Mouse (Mus musculus): ENCODE results near the gene Gpr83. TPM values are rescaled to one million over a fixed set of nuclear protein-coding genes. Genes with fewer than 3 reads are reported as not detected.

The Gpr83 gene
- polyA plus RNA-seq, 1 experiment from 2014 or later: 0.35 TPM

GRCm38 (mm10) chr9:14839527-14839926 is 20.5 kb upstream of the Gpr83 start:
- no peaks in the 10 kb centered on the region for H3K27me3 ChIP-seq (replicated peaks; ENCODE audit: control insufficient read depth, insufficient read depth, low read length)
- no peaks in the 10 kb centered on the region for H3K4me1 ChIP-seq (replicated peaks; ENCODE audit: control insufficient read depth, insufficient read depth, low read length)
- 28% methylated on average over 7 of the region's 7 CpGs for WGBS
- H3K4me3 ChIP-seq (ENCODE audit: low read depth, low read length): no peak overlapping the region
- no peak overlapping the region for H3K27ac ChIP-seq (ENCODE audit: low read depth, low read length)
- no peaks in the 10 kb centered on the region for H3K9me3 ChIP-seq (ENCODE audit: control insufficient read depth)
- no peak for TF ChIP-seq CTCF (IDR thresholded peaks at IDR 0.05; ENCODE audit: low read depth)
- ATAC-seq: no peak
- no peak overlapping the region for H3K4me2 ChIP-seq (replicated peaks; ENCODE audit: low read depth)
- peaks cover 5% of the 10 kb centered on the region; the same call in 1 of the 2 replicates for H3K36me3 ChIP-seq (ENCODE audit: control insufficient read depth, insufficient read depth)
- no peak overlapping the region for H3K9ac ChIP-seq (ENCODE audit: low read depth, low read length)

GRCm38 (mm10) chr9:14839970-14840369 is 20.0 kb upstream of the Gpr83 start:
- no peaks in the 10 kb centered on the region for H3K9me3 ChIP-seq (ENCODE audit: control insufficient read depth)
- H3K4me1 ChIP-seq (replicated peaks; ENCODE audit: control insufficient read depth, insufficient read depth, low read length): no peaks in the 10 kb centered on the region
- H3K27ac ChIP-seq (ENCODE audit: low read depth, low read length): no peak overlapping the region
- TF ChIP-seq CTCF (IDR thresholded peaks at IDR 0.05; ENCODE audit: low read depth): no peak
- H3K9ac ChIP-seq (ENCODE audit: low read depth, low read length): no peak overlapping the region
- 71% methylated on average over 5 of the region's 5 CpGs for WGBS
- no peak for ATAC-seq
- H3K27me3 ChIP-seq (replicated peaks; ENCODE audit: control insufficient read depth, insufficient read depth, low read length): no peaks in the 10 kb centered on the region
- H3K36me3 ChIP-seq (ENCODE audit: control insufficient read depth, insufficient read depth): peaks cover under 1% of the 10 kb centered on the region; the same call in 1 of the 2 replicates
- H3K4me2 ChIP-seq (replicated peaks; ENCODE audit: low read depth): no peak overlapping the region
- H3K4me3 ChIP-seq (ENCODE audit: low read depth, low read length): no peak overlapping the region

DNA sequence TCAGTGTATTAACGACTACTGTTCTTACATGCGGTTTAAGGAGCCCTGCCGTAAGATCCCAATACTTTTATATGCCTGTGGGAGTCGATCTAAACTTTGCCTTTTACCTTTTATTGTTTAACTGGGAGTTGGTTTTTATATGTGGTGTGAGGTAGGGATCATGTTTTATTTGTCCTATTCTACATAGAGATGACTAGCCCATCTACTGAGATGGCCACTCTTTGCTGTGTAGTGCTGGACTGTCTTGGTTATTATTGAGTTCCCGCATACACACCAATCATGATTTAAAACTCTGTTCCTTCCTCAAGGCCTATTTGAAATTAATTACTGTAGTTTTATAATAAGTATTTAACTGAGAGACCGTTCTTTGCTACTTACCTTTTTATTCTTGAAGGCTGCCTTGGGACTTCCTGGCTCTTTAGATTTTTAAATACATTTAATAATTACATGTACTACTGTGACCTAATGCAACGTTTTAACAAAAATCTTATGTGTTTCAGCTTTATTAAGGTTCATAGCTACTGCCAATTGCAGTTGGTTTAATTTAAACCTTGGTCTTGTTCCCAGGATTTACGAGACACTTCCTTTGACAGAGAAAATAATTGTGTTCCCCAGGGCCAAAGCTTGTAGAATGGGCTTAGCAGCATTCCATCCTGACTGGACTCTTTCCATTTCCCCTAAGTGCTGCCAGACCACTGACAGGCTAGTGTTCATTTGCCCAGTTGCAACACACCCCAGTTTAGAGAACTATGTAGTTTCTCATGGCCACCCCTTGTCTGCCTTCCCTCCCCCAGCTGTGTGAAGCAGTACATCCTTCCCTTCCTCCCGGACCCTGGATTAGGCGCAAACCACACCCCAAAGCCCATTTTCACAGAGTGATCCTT is 17.9 kb upstream of the Gpr83 start:
- Histone ChIP-seq H3K9ac (ENCODE audit: low read depth, low read length) (no peak overlapping the region), H3K36me3 (ENCODE audit: control insufficient read depth, insufficient read depth) (no peaks in the 10 kb centered on the region), H3K27me3 (replicated peaks; ENCODE audit: control insufficient read depth, insufficient read depth, low read length) (no peaks in the 10 kb centered on the region), H3K27ac (ENCODE audit: low read depth, low read length) (no peak overlapping the region), H3K4me3 (ENCODE audit: low read depth, low read length) (no peak overlapping the region), H3K4me1 (replicated peaks; ENCODE audit: control insufficient read depth, insufficient read depth, low read length) (no peaks in the 10 kb centered on the region), H3K9me3 (ENCODE audit: control insufficient read depth) (0 out of 2 replicates have a peak, but pooled peaks cover 3% of the 10 kb centered on the region), H3K4me2 (replicated peaks; ENCODE audit: low read depth) (no peak overlapping the region)
- TF ChIP-seq CTCF (IDR thresholded peaks at IDR 0.05; ENCODE audit: low read depth): no peak
- no peak for ATAC-seq
- 76% methylated on average over 10 of the region's 10 CpGs for WGBS

DNA sequence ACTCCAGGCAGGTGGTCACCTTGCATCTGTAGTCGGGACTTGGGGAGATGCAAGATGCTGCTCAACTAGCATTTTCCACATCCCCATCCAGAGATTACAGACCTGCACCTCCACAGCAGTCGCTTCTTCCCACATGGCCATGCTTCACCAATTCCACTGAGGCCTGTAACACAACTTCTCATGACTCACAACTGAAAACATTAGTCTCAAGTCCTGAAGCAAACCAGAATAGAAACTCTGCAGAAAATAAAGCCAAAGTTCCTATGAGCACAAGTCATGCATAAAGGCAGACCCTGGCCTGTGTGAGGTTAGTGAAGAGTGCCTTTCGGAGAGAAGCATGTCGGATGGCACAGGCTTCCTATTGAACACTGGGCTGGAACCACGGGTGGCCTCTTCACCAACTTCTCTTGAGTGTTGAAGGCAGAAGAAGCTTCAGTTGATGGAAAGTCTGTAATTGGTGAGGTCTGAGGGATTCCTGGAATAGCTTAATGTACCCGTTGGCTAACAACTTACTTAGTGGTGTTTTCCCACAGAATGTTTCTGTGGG is 16.6 kb upstream of the Gpr83 start:
- H3K9ac ChIP-seq (ENCODE audit: low read depth, low read length): no peak overlapping the region
- ATAC-seq: no peak
- no peak for TF ChIP-seq CTCF (IDR thresholded peaks at IDR 0.05; ENCODE audit: low read depth)
- no peaks in the 10 kb centered on the region for H3K27me3 ChIP-seq (replicated peaks; ENCODE audit: control insufficient read depth, insufficient read depth, low read length)
- H3K27ac ChIP-seq (ENCODE audit: low read depth, low read length): no peak overlapping the region
- no peaks in the 10 kb centered on the region for H3K36me3 ChIP-seq (ENCODE audit: control insufficient read depth, insufficient read depth)
- 0 out of 2 replicates have a peak, but pooled peaks cover 3% of the 10 kb centered on the region for H3K9me3 ChIP-seq (ENCODE audit: control insufficient read depth)
- 92% methylated on average over 6 of the region's 6 CpGs for WGBS
- H3K4me2 ChIP-seq (replicated peaks; ENCODE audit: low read depth): no peak overlapping the region
- no peak overlapping the region for H3K4me3 ChIP-seq (ENCODE audit: low read depth, low read length)
- H3K4me1 ChIP-seq (replicated peaks; ENCODE audit: control insufficient read depth, insufficient read depth, low read length): no peaks in the 10 kb centered on the region

GRCm38 (mm10) chr9:14843901-14844300 is 16.1 kb upstream of the Gpr83 start:
- H3K27ac ChIP-seq (ENCODE audit: low read depth, low read length): no peak overlapping the region
- H3K36me3 ChIP-seq (ENCODE audit: control insufficient read depth, insufficient read depth): no peaks in the 10 kb centered on the region
- ATAC-seq: no peak
- no peak overlapping the region for H3K4me3 ChIP-seq (ENCODE audit: low read depth, low read length)
- H3K4me2 ChIP-seq (replicated peaks; ENCODE audit: low read depth): no peak overlapping the region
- 0 out of 2 replicates have a peak, but pooled peaks cover 3% of the 10 kb centered on the region for H3K9me3 ChIP-seq (ENCODE audit: control insufficient read depth)
- H3K4me1 ChIP-seq (replicated peaks; ENCODE audit: control insufficient read depth, insufficient read depth, low read length): no peaks in the 10 kb centered on the region
- H3K27me3 ChIP-seq (replicated peaks; ENCODE audit: control insufficient read depth, insufficient read depth, low read length): no peaks in the 10 kb centered on the region
- WGBS: 72% methylated on average over 3 of the region's 3 CpGs
- no peak for TF ChIP-seq CTCF (IDR thresholded peaks at IDR 0.05; ENCODE audit: low read depth)
- no peak overlapping the region for H3K9ac ChIP-seq (ENCODE audit: low read depth, low read length)

- Histone ChIP-seq H3K4me1 (replicated peaks; ENCODE audit: control insufficient read depth, insufficient read depth, low read length) (no peaks in the 10 kb centered on the region), H3K4me2 (replicated peaks; ENCODE audit: low read depth) (no peak overlapping the region), H3K36me3 (ENCODE audit: control insufficient read depth, insufficient read depth) (no peaks in the 10 kb centered on the region), H3K4me3 (ENCODE audit: low read depth, low read length) (no peak overlapping the region), H3K9me3 (ENCODE audit: control insufficient read depth) (0 out of 2 replicates have a peak, but pooled peaks cover 3% of the 10 kb centered on the region), H3K9ac (ENCODE audit: low read depth, low read length) (no peak overlapping the region), H3K27me3 (replicated peaks; ENCODE audit: control insufficient read depth, insufficient read depth, low read length) (no peaks in the 10 kb centered on the region), H3K27ac (ENCODE audit: low read depth, low read length) (no peak overlapping the region)
- WGBS: 57% methylated on average over 5 of the region's 5 CpGs
- peak; percentile 67 for TF ChIP-seq CTCF (IDR thresholded peaks at IDR 0.05; ENCODE audit: low read depth)
- ATAC-seq: no peak
Observed at GRCm38 (mm10) chr9:14846428-14846827, 13.6 kb upstream of the Gpr83 start.

Measured in intestine, postnatal 0 days (tissue).